Mouse (Mus musculus) common myeloid progenitor, adult 5-6 weeks (primary cell): ENCODE data around the gene Top2a. TPM values are rescaled to one million over a fixed set of nuclear protein-coding genes. Genes with fewer than 3 reads are reported as not detected.
A peak's percentile ranks its signal among the peaks of the same experiment; 100 is the strongest.
"Not testable (repeated sequence)": the region's sequence is repeated elsewhere in the genome, so short reads cannot be mapped to it uniquely, and the experiment has no call there.

Source experiments
- ATAC-seq: replicated peaks from 2 replicates; pipeline ENCODE4 v1.8.0; 2016; ENCODE audit warnings: low read depth, mild to moderate bottlenecking, moderate TSS enrichment, inconsistent platforms; ENCODE audit not compliant: poor library complexity, severe bottlenecking
- total RNA-seq: library from RNA; stranded (forward); fragments of 200-1000, 187-1606 nt; gene quantifications from 2 replicates; pipeline ENCODE4 v1.2.3, GENCODE M21; 2017

Top2a gene
- total RNA-seq, 1 experiment from 2014 or later, result 650 TPM

DNA sequence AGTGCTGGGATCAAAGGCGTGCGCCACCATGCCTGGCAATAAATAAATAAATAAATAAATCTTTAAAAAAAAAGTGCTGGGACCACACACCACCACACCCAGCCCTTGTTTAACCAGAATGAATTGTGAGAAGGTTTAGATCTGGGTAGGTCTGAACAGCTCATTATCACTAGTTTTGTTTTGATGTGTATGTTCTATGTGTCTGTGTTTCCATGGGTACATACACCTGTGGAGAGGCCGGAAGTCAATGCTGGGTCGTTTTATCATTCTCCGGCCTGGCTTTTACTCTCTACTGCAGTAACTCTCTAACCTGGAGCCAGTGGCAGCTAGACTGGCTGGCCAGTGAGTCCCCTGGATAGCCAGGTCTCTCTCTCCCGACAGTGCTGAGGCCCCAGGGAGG lies 33.1 kb downstream of the Top2a start:
- no peak for ATAC-seq

DNA sequence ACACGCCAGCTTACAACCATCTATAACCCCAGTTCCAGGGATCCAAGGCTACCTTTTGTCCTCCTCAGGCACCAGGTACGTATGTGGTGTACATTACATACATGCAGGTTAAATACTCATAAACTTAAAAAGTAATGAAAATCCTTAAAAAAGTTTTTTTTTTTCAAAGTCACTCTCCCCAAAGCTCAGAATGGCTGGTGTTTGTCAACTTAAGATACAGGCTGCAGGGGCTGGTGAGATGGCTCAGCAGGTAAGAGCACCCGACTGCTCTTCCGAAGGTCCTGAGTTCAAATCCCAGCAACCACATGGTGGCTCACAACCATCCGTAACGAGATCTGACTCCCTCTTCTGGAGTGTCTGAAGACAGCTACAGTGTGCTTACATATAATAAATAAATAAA lies 35.7 kb downstream of the Top2a start:
- not testable (repeated sequence) for ATAC-seq

DNA sequence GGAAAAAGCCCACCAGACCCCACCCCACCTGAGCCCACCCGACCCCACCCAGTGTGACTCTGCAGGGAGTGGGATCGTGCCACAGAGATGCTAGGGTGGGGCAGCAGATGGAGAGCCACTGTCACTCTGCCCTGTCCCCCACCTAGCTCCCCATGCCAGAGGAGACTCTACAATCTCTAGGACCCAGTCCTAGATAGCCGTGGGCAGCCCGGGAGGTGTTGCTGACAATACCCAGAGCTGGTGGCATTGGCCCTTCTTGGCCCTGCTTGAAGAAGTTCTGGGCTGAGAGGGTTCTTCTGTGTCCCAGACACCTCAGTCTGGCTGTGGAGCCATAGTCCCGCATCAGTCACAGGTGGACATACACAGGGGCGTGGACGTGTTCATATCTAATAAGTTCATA lies 38.4 kb downstream of the Top2a start:
- no peak for ATAC-seq

DNA sequence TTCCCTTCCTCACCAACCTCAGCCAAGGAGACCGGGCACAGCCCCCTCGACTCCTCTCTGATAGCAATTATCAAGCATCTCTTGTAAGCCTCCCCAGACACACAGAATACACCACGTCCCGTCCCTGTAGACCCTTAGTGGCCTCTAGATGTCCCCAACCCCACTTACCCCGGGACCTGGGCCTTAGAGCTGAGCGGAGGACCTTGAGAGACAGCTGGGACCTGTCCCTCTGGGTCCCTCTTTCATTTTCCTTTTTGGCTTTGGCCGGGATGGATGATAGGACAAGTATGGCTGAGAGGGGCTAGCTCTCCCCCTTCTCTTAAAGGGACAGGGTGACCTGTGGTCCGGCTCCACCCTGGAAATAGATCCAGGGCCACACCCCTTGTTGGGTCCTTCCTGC lies 40.4 kb downstream of the Top2a start:
- no peak for ATAC-seq

DNA sequence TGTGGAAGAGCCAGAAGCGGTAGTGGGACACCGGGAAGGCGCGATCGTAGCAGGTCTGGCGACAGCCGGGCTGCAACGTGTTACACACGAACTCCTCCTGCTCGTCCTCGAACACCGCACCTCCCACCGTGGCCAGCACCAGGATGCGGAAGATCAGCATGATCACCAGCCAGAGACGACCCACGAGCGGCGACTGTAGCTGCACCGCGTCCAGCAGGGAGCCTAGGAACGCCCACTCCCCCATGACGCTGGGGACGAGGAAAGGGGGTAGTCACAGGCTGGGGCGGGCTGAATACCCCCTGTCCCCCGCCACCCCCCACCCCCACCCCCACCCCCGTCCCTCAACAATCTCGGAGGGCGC lies 41.2 kb downstream of the Top2a start, which contains the start of gene Gjd3:
Gene Gjd3 (minus strand): TSS at position 244 of the 361 bp plus-strand sequence.
- peak; percentile 22; the same call in 1 of the 2 replicates for ATAC-seq

DNA sequence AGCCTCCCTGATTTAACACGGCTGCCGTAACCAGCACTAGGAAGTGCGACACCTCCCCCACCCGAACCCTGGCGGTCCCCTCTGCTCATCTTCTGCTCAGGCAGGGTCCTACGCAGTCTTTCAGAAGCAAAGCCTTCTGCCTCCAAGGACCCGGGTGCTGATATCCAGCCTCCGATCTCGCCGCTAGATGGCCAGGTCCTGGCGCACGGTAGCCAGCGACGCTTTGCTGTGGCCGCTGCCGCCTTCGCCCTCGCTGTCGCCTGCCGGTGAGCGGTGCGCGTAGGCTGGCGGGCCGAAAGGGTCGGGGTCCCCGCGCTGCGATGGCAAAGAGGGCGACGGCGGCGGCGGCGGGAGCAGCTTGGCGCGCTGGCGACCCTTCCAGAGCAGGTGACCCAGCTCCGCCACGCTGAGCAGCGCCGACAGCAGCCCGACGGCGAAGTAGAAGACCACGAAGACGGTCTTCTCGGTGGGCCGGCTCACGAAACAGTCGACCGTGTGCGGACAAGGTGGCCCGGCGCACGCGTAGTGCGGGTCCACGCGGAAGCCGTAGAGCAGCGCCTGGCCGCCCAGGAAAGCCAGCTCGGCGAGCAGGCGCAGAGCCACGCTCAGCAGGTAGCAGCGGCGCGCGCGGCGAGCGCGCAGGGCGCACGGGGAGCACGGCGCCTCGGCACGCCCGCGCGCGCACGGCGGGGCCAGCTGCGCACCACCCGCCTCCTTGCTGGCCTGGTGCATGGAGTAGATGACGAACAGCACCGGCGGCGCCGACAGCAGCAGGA lies 41.8 kb downstream of the Top2a start:
- peak; percentile 51 for ATAC-seq

DNA sequence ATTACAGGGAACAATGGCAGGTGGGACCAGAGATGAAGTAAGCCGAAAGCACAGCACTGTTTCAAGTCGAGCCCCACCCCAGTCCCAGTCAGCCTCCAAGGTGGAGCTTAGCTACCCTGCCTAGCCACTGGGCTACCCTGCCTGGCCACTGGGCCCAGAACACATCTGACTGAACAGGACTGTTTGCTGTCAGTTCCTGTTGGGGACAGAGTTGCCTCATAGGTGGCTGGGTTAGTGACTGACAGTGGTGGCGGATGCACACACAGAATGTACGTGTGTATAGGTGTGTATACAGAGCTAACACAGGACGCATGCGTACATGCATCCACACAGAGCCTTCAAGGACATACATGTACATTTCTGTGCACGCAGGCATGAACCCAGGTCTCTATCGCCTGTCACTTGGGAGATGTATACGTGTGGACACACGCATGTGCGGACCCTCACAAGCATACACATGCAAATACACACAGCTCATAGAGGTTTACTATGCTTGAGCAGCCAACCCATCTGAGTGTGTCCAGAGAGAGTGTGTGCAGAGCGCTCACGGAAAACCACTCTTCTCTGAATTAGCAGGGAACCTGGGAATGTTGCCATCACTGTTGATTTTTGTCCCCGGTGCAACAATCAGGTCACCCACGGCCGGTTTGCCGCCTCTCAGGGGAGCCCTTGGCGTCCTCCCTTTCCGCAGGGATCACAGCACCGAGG lies 42.5 kb downstream of the Top2a start:
- no peak for ATAC-seq

DNA sequence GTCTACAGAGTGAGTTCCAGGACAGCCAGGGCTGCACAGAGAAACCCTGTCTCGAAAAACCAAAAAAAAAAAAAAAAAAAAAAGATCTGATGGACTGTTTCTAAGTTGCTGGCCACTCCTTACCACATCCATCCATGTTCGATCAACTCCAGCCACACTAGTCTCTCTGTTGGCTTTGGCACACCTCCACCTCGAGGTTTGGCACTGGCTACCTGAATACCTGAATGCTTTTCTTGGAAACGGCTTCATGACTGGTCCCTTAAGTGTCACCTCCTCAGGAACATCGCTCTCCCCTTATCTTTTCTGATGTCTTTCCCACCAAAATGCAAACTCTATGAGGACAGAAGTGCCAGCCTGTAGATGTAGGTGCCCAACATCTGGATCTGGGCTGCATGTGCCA lies 44.6 kb downstream of the Top2a start:
- no peak for ATAC-seq

DNA sequence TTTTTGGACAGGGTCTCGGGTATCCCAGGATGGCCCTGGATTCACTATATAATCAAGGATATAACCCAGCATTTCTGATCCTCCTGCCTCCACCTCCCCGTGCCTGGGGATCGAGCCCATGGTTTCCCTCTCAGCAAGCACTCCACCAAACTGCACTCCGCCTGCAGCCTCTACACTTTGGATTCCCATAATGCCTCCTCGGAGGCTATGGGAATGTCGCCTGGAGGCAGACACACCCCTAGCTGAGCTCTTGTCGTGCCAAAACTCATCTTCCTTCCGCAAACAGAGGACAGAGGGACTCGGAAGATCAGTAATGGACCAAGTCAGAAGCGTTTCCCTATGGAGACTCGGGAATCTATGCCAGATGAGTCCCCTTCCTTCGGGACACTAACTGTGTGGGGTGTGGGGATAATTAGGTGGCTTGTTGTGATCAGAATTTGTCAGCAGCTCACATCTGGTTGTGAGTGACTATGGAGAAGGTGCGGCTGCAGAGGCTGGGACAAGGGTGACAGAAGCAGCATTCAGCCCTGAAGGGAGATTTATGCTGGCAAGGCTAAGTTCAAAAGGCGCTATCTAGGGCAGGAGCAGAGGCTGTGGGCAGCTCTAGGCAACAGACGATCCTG lies 45.4 kb downstream of the Top2a start:
- no peak for ATAC-seq

DNA sequence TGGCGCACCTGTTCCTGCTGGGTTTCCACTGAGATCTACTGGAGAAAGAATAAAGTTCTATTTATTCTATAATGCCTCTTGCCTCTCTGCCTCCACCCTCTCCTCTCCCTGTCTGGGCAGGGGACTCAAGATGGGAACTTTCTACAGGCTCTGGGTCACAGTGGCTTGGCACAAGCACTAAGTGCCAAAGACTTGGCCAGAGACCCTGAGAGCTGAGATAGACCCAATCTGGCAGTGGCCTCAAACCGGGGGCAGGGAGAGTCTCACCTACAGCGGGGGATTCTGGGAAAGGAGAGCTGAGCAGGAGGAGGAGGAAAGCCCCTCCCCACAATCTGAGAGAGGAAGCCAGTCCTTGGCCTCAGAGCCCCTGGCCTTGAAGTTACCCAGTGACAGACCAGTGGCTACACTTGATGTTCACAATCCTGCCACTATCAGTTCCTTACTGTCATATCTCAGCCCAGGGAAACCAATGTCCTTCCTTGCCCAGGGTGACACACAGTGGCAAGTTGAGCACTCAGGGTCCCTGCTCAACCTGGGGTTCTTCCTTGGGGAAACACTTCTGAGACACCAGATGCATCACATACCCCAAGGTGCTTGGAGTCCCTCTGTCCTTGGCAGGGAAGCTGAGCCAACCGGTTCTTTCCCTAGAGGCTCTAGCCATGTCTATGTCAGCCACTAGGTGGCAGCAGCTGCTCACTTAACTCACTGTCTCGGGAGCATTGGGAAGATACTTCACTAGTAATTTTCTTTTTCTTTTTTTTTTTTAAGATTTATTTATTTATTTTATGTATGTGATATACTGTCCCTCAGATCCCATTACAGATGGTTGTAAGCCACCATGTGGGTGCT lies 48.9 kb downstream of the Top2a start:
- ATAC-seq, result peak; percentile 63

DNA sequence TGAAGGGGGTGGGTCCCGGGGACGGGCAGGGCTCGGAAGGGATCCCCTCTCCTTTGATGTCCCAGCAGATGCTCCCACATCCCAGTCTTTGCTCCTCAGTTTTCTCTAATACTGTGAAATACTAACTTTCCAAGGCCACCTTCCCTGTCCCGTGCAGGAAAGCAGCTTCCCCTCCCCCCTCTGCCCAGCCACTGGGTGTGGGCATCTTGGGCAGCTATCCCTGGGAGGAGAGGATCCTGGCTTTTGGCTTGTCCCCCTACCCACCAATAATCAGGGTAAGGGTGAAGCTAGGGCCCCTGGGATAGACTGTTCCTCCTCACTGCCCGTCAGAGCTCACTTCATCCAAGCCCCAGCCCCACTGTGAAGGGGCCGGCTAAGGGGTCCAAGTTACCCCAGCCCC lies 49.8 kb downstream of the Top2a start:
- ATAC-seq, result no peak

DNA sequence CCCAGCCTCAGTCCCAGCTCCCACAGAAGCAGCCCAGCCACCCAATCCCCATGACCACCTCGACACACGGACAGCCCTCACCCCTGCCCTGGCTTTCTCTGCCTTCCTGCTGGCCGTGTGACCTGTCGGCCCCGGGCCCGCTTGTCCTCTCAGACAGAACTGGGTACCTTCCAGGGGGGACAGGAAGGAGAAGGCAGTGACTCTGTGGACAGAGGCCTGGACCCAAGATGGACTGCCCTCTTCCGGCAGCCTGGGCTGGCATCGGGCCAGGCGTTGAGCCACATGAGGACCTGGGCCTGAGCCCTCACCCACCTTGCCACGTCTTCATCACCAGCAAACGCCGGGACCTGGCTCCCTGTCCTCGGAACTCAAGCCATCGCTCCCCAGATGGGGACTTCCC lies 50.4 kb downstream of the Top2a start:
- ATAC-seq, result no peak

DNA sequence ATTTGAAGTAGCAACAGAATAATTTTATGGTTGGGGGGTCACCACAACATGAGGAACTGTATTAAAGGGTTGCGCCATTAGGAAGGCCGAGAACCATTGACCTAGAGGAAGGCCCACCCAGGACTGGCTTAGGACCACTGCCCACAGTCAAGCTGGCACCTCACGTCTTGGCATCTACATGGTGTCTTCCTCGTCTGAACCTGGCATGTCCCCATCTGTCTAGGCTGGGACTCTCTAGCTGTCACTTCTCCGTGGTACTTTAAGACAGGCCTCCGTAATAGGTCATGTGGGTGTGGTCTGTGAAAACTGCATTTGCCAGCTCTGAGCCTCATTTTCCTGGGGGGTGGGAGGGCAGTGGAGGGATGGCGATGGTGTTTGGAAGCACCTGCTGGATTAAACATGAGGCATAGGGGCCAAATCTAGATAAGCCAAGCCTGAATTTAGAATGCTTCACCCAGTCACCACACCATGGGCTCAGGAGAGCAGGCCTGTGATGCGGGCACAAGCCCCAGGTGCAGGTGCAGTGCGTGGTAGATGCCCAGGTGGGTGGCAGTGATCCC lies 51.1 kb downstream of the Top2a start:
- ATAC-seq, result no peak

DNA sequence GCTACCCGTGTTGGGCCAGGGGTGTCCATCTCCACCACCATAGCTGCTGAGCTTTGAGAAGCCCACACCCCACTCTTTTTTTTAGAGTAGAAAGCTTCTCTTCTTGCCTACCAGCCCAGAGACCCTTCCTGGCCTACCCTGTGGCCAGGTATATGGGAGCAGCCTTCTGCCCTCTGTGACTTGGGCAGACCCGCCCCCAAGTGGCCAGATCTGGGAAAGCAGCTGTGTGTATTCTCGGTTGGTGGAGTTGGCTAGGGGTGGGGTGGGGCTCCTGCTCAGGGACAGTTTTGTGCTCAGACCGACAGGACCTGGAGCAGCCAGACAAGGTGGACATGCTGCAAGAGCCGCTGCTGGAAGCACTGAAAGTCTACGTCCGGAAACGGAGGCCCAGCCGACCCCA lies 51.8 kb downstream of the Top2a start:
- ATAC-seq, result peak; percentile 72

DNA sequence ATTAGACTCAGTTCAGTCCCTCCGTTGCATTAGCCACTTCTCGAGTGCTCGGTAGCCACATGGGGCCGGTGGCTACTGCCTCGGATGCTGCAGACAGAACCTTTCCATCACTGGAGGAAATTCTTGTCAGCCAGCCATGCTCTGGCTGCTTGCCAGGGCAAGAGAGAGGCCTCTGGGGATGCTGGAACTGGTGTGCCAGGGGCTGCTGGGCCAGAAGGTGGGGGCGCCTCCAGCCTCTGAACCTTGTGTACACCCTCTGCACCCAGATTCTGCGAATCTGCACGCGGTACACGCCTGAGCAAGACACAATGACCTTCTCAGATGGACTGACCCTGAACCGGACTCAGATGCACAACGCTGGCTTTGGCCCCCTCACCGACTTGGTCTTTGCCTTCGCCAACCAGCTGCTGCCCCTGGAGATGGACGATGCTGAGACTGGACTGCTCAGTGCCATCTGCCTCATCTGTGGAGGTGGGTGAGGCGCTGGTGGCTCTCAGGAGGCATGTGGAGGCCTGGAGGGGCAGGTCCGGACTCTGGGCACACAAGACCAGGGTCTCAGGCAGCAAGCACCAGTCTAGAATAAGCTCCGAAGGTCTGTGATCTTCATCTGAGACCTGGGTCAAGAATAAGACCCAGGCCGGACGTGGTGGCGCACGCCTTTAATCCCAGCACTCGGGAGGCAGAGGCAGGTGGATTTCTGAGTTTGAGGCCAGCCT lies 52.5 kb downstream of the Top2a start:
- ATAC-seq, result no peak

DNA sequence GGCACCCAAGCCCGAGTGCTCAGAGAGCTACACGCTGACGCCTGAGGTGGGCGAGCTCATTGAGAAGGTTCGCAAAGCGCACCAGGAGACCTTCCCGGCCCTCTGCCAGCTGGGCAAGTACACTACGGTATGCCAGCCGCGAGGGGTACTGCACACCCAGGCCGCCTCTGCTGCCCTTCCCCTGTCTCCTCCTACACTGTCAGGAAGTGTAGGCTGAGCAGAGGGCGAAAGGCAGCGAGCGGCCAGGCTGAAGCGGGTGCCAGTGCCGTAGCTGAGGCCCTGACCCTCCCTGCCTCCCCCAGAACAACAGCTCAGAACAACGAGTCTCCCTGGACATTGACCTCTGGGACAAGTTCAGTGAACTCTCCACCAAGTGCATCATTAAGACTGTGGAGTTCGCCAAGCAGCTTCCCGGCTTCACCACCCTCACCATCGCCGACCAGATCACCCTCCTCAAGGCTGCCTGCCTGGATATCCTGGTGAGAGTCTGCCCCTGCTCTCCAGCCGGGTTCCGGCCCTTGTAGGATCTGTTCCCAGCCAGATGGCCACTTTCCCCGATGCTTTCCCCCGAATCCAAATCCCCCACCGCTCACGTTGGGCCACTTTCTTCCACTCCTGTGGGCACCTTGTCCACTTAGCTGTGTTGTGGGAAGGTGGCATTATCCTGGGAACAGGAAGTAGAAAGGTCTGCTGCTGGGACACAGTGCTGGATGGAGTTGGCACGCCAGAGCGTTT lies 53.6 kb downstream of the Top2a start:
- ATAC-seq, result no peak

DNA sequence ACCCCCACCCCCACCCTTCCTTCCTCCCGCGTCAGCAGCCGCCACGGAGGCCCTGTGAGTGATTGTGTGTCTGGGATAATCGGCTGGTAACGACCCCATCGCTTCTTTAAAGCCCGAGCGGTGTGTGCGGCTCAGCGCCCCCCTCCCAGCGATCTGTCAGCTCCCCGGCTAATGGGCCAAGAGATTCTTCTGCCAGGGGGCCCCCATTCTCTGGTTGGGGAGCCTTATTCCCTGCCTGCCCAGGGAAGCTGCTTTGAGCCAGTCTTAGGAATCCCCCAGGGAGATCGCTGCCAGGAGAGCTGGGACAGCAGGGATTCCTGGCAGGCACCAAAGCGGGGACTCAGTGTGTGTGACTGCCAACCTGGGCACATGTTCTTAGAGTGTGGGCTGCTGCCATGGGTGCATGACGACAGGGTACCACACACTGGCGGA lies 54.5 kb downstream of the Top2a start:
- ATAC-seq, result no peak

DNA sequence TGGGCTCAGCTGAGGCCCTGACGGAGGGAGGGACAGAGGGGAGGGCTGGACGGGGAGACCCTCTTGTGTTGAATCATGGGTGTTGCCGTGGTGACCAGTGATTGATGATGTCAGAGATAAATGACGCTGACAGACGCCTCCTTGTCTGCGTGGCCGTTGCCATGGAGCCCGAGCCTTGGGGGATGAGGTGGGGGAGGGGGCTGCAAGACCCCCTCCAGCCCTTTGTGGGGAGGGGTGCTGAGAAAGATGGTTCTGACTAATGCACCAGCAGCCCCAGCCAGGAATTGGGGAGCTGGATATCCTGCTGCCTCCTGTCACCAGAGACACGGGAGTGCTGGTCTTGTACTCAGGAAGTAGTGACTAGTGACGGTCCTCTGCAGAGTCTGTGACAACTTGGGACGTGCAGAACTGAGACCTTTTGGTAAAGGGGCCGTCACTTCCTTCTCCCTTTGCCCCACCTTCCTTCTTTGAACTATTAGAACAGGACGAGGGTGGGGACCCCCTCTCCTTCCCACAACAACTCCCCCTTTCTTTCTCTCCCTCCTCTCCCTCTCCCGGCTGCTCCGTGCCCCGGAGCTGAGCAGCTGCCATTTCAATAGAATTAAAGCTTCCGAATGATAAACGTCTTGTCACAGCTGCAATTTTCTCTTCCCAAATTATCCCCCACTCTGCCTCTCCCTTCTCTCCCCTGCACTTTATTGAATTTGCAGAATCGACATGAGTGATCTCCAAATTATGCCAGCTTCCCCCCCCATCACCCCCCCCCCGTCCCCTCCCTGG lies 55.1 kb downstream of the Top2a start:
- peak; percentile 45 for ATAC-seq
